Mouse (Mus musculus): ENCODE measurements at regions not wholly inside any gene's neighbourhood (a gene's known extent, or its start where the extent isn't known, plus 50 kb on each side); places are given as distances from the start of the nearest gene placed in this dataset.

DNA sequence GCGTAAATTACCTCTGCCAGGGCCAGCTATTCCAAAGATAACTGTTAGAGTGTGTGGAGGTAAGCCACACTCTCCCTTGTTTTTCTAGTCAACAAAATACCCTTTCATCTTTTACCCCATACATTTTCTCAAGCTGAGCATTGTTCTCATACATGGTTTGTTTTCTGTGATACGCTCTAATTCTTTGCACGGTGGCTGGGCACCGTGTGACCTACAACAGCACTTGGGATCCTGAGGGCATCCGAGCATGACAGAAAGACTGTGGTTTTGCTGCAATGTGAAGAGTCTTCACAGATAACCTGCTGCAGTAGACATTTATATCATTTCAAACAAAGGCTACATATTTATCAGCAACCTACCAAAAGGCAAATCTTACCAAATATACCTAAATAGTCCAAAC lies 55.1 kb upstream of the Cnr1 start:
- TF ChIP-seq CTCF (IDR thresholded peaks at IDR 0.05; ENCODE audit: insufficient read depth, low read length): no peak
- no peak for TF ChIP-seq POLR2A (IDR thresholded peaks at IDR 0.05; ENCODE audit: borderline replicate concordance, extremely low read depth, low read depth, low read length)
